Mouse (Mus musculus) heart, embryonic 15.5 days (tissue): ENCODE data around the gene Erg. TPM values are rescaled to one million over a fixed set of nuclear protein-coding genes. Genes with fewer than 3 reads are reported as not detected.

Experiments
- ATAC-seq: fragments of 200-750 bp; cut with Nextera tagmentation; replicated peaks from 2 replicates; pipeline ENCODE4 v1.8.0; 2017; ENCODE audit warnings: low read depth, moderate TSS enrichment; ENCODE audit not compliant: insufficient number of reproducible peaks, insufficient read depth, low FRiP score
- H3K27ac ChIP-seq: fragments of 300-500 bp; sonication (generic); 2 replicates; pipeline ENCODE4 v1.5.1; 2015; ENCODE audit warnings: mild to moderate bottlenecking, inconsistent platforms
- H3K27me3 ChIP-seq: fragments of 300-500 bp; sonication (generic); 2 replicates; pipeline ENCODE4 v1.6.1; 2015; ENCODE audit warnings: inconsistent platforms
- H3K36me3 ChIP-seq: fragments of 300-500 bp; sonication (generic); 2 replicates; pipeline ENCODE4 v1.6.1; 2015; ENCODE audit warnings: mild to moderate bottlenecking, inconsistent platforms
- H3K4me1 ChIP-seq: fragments of 300-500 bp; sonication (generic); replicated peaks from 2 replicates; pipeline ENCODE4 v1.6.1; 2015; ENCODE audit warnings: inconsistent platforms
- H3K4me2 ChIP-seq: fragments of 300-500 bp; sonication (generic); 2 replicates; pipeline ENCODE4 v1.6.1; 2015; ENCODE audit warnings: inconsistent platforms, mild to moderate bottlenecking, moderate library complexity
- H3K4me3 ChIP-seq: fragments of 300-500 bp; sonication (generic); 2 replicates; pipeline ENCODE4 v1.5.1; 2015; ENCODE audit warnings: mild to moderate bottlenecking, inconsistent platforms
- H3K9ac ChIP-seq: fragments of 300-500 bp; sonication (generic); 2 replicates; pipeline ENCODE4 v1.6.1; 2015; ENCODE audit warnings: mild to moderate bottlenecking, inconsistent platforms
- H3K9me3 ChIP-seq: fragments of 300-500 bp; sonication (generic); replicated peaks from 2 replicates; pipeline ENCODE4 v1.6.1; 2016; ENCODE audit warnings: inconsistent platforms
- WGBS: fragments of 180-500 bp; shearing (Covaris S2); methylation state at CpG from one replicate; pipeline ENCODE4 v1.1.7; 2015; ENCODE audit warnings: mixed read lengths; 5-methylcytosine and 5-hydroxymethylcytosine counted together
- polyA plus RNA-seq: library from polyadenylated mRNA; unstranded; fragments of >200 nt; fragmentation: Nextera tagmentation; extraction: Ambion mirVana; gene quantifications from 2 replicates; pipeline ENCODE4 v1.2.1, GENCODE M21; 2015

Gene Erg
- polyA plus RNA-seq, 1 experiment from 2014 or later: 5.4 TPM

GRCm38 (mm10) chr16:95384590-95385148, 201.7 kb downstream of the Erg start:
- H3K4me2 ChIP-seq: no peak overlapping the region
- H3K27ac ChIP-seq: peak overlapping the region; percentile 44
- no peak for ATAC-seq
- H3K9me3 ChIP-seq: no peaks in the 10 kb centered on the region
- no peak overlapping the region for H3K4me3 ChIP-seq
- WGBS: 82% methylated on average over 9 of the region's 9 CpGs
- H3K36me3 ChIP-seq: no peaks in the 10 kb centered on the region
- H3K27me3 ChIP-seq: no peaks in the 10 kb centered on the region
- peaks cover 28% of the 10 kb centered on the region for H3K4me1 ChIP-seq
- no peak overlapping the region for H3K9ac ChIP-seq

GRCm38 (mm10) chr16:95382251-95382650, 204.1 kb downstream of the Erg start:
- no peak overlapping the region for H3K4me3 ChIP-seq
- H3K36me3 ChIP-seq: no peaks in the 10 kb centered on the region
- no peak overlapping the region for H3K4me2 ChIP-seq
- 13% methylated on average over 5 of the region's 5 CpGs for WGBS
- H3K4me1 ChIP-seq: peaks cover 29% of the 10 kb centered on the region
- no peak overlapping the region for H3K9ac ChIP-seq
- 0 out of 2 replicates have a peak, but pooled peaks have one; percentile 47 for ATAC-seq
- peak overlapping the region; percentile 56 for H3K27ac ChIP-seq
- no peaks in the 10 kb centered on the region for H3K9me3 ChIP-seq
- H3K27me3 ChIP-seq: no peaks in the 10 kb centered on the region

GRCm38 (mm10) chr16:95376834-95377233, 209.6 kb downstream of the Erg start:
- no peak overlapping the region for H3K4me3 ChIP-seq
- no peak for ATAC-seq
- peaks cover 33% of the 10 kb centered on the region for H3K4me1 ChIP-seq
- no peaks in the 10 kb centered on the region for H3K36me3 ChIP-seq
- H3K9me3 ChIP-seq: no peaks in the 10 kb centered on the region
- WGBS: 78% methylated on average over 7 of the region's 7 CpGs
- H3K4me2 ChIP-seq: no peak overlapping the region
- H3K9ac ChIP-seq: 0 out of 2 replicates have a peak overlapping the region, but pooled peaks have one; percentile 4
- peak overlapping the region; percentile 57 for H3K27ac ChIP-seq
- no peaks in the 10 kb centered on the region for H3K27me3 ChIP-seq

GRCm38 (mm10) chr16:95376364-95376763, 210.0 kb downstream of the Erg start:
- H3K9me3 ChIP-seq: no peaks in the 10 kb centered on the region
- H3K9ac ChIP-seq: no peak overlapping the region
- H3K27ac ChIP-seq: peak overlapping the region; percentile 57
- ATAC-seq: peak; percentile 81
- 18% methylated on average over 11 of the region's 11 CpGs for WGBS
- H3K36me3 ChIP-seq: no peaks in the 10 kb centered on the region
- H3K4me3 ChIP-seq: no peak overlapping the region
- no peaks in the 10 kb centered on the region for H3K27me3 ChIP-seq
- H3K4me2 ChIP-seq: no peak overlapping the region
- peaks cover 29% of the 10 kb centered on the region for H3K4me1 ChIP-seq

DNA sequence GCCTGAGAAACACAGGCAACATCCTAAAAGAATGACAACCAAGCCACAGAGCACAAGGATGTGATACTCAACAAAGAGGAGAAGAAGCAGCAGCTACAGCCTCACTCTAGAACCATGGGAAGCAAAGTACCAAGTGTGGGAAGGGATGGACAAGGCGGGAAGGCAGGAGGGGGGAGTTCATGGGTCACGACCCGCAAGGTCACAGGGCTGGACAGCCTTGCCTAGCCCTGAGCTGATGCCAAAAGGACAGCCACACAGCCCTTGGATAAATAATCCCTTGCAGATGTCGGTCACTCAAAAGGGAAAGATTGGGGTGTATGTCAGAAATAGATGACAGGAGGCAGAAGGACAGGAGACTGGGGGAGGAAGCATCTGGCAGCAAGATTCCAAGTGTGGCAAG, 211.7 kb downstream of the Erg start:
- Histone ChIP-seq H3K9ac (no peak overlapping the region), H3K4me1 (peaks cover 29% of the 10 kb centered on the region), H3K27me3 (no peaks in the 10 kb centered on the region), H3K9me3 (no peaks in the 10 kb centered on the region), H3K4me2 (no peak overlapping the region), H3K4me3 (no peak overlapping the region), H3K27ac (no peak overlapping the region), H3K36me3 (no peaks in the 10 kb centered on the region)
- ATAC-seq: no peak
- 78% methylated on average over 4 of the region's 4 CpGs for WGBS

DNA sequence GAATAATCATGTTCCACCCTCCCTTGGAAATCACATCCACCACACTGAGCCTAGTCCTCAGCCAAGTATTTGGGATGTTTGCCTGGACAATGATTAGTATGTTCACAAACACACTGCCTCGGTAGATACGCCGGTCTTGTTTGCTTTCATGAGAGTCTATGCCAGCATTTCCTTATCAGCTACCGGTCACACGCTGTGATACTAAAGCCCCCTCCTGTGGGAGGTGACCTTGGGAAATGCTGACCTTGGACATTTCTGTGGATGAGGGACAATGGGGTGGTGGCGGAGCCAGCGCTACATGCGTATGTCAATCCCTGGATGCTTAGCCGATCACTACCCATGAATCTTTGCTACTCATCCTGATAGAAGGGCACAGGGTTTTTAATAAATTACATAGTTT, 213.4 kb downstream of the Erg start:
- Histone ChIP-seq H3K36me3 (no peaks in the 10 kb centered on the region), H3K27ac (no peak overlapping the region), H3K4me2 (no peak overlapping the region), H3K9ac (no peak overlapping the region), H3K9me3 (no peaks in the 10 kb centered on the region), H3K4me3 (no peak overlapping the region), H3K27me3 (no peaks in the 10 kb centered on the region), H3K4me1 (peaks cover 29% of the 10 kb centered on the region)
- no peak for ATAC-seq
- 56% methylated on average over 9 of the region's 9 CpGs for WGBS

- WGBS: 71% methylated on average over 4 of the region's 4 CpGs
- no peak overlapping the region for H3K4me2 ChIP-seq
- H3K27me3 ChIP-seq: no peaks in the 10 kb centered on the region
- H3K9ac ChIP-seq: no peak overlapping the region
- no peak for ATAC-seq
- H3K27ac ChIP-seq: no peak overlapping the region
- no peak overlapping the region for H3K4me3 ChIP-seq
- peaks cover 22% of the 10 kb centered on the region for H3K4me1 ChIP-seq
- H3K9me3 ChIP-seq: no peaks in the 10 kb centered on the region
- H3K36me3 ChIP-seq: no peaks in the 10 kb centered on the region
Measured at GRCm38 (mm10) chr16:95371713-95372112, 214.7 kb downstream of the Erg start.

DNA sequence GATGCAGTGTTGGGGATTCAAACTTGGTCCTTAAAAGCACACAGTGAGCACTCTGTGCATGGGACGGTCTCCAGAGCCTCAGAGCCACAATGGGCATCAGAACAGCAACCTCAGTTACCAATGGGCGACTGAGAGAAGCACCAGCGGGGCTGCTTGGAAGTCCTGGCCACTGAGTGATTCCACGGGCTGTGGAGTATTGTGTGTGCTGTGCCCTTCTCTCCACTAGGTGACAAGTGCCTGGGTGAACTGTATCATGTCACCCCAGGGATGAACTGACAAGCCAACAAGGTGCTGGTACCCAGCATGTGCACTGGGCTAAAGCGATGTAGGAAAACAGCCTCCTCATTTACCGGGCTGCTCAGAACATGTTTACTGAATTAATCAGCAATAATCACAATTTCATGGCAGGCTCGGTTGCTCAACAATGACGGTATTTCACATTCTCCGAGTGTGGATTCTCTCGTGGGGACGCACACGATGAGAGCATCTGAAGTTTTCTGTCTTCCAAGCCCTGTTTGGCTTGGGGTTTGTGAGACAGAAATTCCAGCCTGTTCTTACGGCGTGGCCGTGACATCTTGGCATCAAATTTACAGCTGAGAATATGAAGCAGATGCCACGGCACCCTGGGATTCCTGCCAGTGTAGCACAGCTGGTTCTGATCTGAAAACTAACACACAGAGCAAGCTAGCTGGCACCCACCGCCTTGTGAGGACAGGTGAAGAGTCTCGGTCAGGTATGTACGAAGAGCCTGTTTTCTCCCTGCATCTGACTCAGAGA, 219.2 kb downstream of the Erg start:
- no peaks in the 10 kb centered on the region for H3K36me3 ChIP-seq
- WGBS: 79% methylated on average over 19 of the region's 19 CpGs
- no peaks in the 10 kb centered on the region for H3K27me3 ChIP-seq
- no peaks in the 10 kb centered on the region for H3K9me3 ChIP-seq
- no peak overlapping the region for H3K4me3 ChIP-seq
- no peak overlapping the region for H3K27ac ChIP-seq
- H3K4me1 ChIP-seq: 0 out of 2 replicates have a peak, but pooled peaks cover 3% of the 10 kb centered on the region
- no peak overlapping the region for H3K9ac ChIP-seq
- no peak for ATAC-seq
- H3K4me2 ChIP-seq: no peak overlapping the region

- Histone ChIP-seq H3K4me2 (no peak overlapping the region), H3K36me3 (no peaks in the 10 kb centered on the region), H3K4me3 (no peak overlapping the region), H3K4me1 (0 out of 2 replicates have a peak, but pooled peaks cover 3% of the 10 kb centered on the region), H3K9ac (no peak overlapping the region), H3K9me3 (no peaks in the 10 kb centered on the region), H3K27me3 (no peaks in the 10 kb centered on the region), H3K27ac (no peak overlapping the region)
- WGBS: 80% methylated on average over 5 of the region's 5 CpGs
- no peak for ATAC-seq
Measured at GRCm38 (mm10) chr16:95365214-95365613, 221.2 kb downstream of the Erg start.

DNA sequence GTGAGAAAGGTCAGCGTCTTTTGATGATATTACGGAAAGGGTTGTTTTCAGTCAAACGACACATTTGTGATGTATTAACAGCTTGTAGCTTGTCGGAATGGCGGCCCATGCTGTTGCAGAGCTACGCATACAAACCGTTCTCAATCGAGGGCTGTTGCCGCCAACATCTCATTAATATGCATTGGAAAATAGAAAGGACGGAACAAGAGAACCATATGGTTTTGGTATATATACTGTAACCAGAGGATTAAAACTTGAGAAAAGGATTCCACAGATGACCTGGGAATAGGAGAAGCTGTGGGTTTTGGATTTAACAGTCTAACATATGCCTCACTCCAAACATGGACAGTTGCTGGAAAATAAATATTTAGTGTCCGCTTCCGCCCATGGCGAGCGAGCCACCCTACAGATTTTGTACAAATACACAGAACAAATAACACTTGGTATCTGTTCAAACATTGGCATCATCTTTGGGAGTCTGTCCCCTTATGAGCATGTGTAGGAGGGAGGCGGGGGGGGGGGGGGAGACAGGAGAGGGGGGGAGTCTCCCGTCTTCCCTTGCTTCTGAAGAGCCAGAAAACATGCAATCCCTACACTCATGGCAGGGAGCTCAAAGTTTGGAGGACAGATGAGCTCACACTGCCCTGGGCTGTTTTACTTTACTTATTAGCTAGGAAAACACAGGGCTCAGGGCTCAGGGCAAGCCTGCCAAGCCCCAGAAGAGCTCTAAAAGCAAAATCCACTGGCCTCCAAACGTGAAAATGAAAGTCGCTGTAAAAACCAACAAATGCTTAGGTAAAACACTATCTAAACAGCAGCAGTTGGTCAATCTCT, 222.5 kb downstream of the Erg start:
- Histone ChIP-seq H3K4me2 (no peak overlapping the region), H3K9me3 (no peaks in the 10 kb centered on the region), H3K4me1 (0 out of 2 replicates have a peak, but pooled peaks cover 3% of the 10 kb centered on the region), H3K27ac (no peak overlapping the region), H3K27me3 (no peaks in the 10 kb centered on the region), H3K9ac (no peak overlapping the region), H3K4me3 (no peak overlapping the region), H3K36me3 (no peaks in the 10 kb centered on the region)
- ATAC-seq: no peak
- WGBS: 82% methylated on average over 18 of the region's 18 CpGs

DNA sequence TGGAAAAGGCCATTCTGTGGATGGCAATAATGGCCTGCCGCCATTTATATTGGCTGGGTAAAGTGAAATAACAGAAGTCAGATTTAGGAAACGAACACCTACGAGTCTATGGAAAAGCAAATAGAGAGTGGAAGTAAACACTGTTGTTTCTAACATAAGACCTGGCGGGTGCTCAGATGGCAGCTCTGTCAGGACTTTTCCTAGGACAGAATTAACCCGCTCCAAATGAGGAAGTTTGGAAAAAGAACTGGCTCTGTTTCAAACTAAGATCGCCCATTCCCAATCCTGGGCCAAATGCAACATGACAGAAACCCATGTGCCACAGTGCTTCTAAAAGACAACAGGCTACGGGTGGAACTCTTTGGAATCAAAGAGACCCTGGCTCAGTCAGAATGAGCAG, 224.4 kb downstream of the Erg start:
- no peaks in the 10 kb centered on the region for H3K36me3 ChIP-seq
- H3K9ac ChIP-seq: no peak overlapping the region
- no peaks in the 10 kb centered on the region for H3K9me3 ChIP-seq
- no peak overlapping the region for H3K27ac ChIP-seq
- 78% methylated on average over 7 of the region's 7 CpGs for WGBS
- no peak for ATAC-seq
- H3K27me3 ChIP-seq: no peaks in the 10 kb centered on the region
- H3K4me3 ChIP-seq: no peak overlapping the region
- 0 out of 2 replicates have a peak, but pooled peaks cover 3% of the 10 kb centered on the region for H3K4me1 ChIP-seq
- H3K4me2 ChIP-seq: no peak overlapping the region
